Mouse (Mus musculus): ENCODE measurements around the gene Tmem245. TPM values are rescaled to one million over a fixed set of nuclear protein-coding genes. Genes with fewer than 3 reads are reported as not detected.

Tmem245 gene
- polyA plus RNA-seq, 1 experiment = 18.6 TPM

Other genes with a start within 250 kb of the Tmem245 start
- gene Gm26657, start 207.4 kb downstream of the Tmem245 start, polyA plus RNA-seq (2012; rRNA removed) = not detected in 2 replicates
- 1.8 and 3.2 TPM in 2 replicates for gene Actl7b, start 206.0 kb downstream of the Tmem245 start, polyA plus RNA-seq (2012; rRNA removed)
- gene Actl7a, start 204.0 kb downstream of the Tmem245 start, polyA plus RNA-seq (2012; rRNA removed) = 1.9 and 2.4 TPM in 2 replicates
- 12.0 and 17.1 TPM in 2 replicates for gene Elp1, start 145.1 kb downstream of the Tmem245 start, polyA plus RNA-seq (2012; rRNA removed)
- 3.2 and 4.9 TPM in 2 replicates for gene Fam206a, start 145.1 kb downstream of the Tmem245 start, polyA plus RNA-seq (2012; rRNA removed)
- 13.2 and 13.4 TPM in 2 replicates for gene Ctnnal1, start 82.2 kb downstream of the Tmem245 start, polyA plus RNA-seq (2012; rRNA removed)
- gene Frrs1l, start 43.0 kb upstream of the Tmem245 start, polyA plus RNA-seq (2012; rRNA removed) = 0.04 TPM in 1 of 2 replicates, not detected in the other
- 25.4 and 25.8 TPM in 2 replicates for gene Epb41l4b, start 196.0 kb upstream of the Tmem245 start, polyA plus RNA-seq (2012; rRNA removed)

All from gonadal fat pad, adult 2 months (tissue).